Mouse (Mus musculus) forebrain, embryonic 10.5 days (tissue): ENCODE results near the gene Slc27a3. TPM values are rescaled to one million over a fixed set of nuclear protein-coding genes. Genes with fewer than 3 reads are reported as not detected.

Experiments
- DNase-seq: peaks from one replicate; pipeline ENCODE4 v3.0.0-alpha.2; 2017; ENCODE audit warnings: low spot score; ENCODE audit errors: extremely low spot score
- H3K27ac ChIP-seq: fragments of 300-500 bp; sonication (generic); 2 replicates; pipeline ENCODE4 v1.5.1; 2016; ENCODE audit warnings: mild to moderate bottlenecking
- H3K27me3 ChIP-seq: fragments of 300-500 bp; sonication (generic); 2 replicates; pipeline ENCODE4 v1.6.1; 2016; ENCODE audit warnings: mild to moderate bottlenecking; ENCODE audit not compliant: poor library complexity, severe bottlenecking
- H3K36me3 ChIP-seq: fragments of 300-500 bp; sonication (generic); replicated peaks from 2 replicates; pipeline ENCODE4 v1.6.1; 2016; ENCODE audit warnings: mild to moderate bottlenecking, moderate library complexity
- H3K4me1 ChIP-seq: fragments of 300-500 bp; sonication (generic); 2 replicates; pipeline ENCODE4 v1.6.1; 2016
- H3K4me3 ChIP-seq: fragments of 300-500 bp; sonication (generic); 2 replicates; pipeline ENCODE4 v1.5.1; 2016; ENCODE audit warnings: mild to moderate bottlenecking, moderate library complexity
- H3K9me3 ChIP-seq: fragments of 300-500 bp; sonication (generic); 2 replicates; pipeline ENCODE4 v1.6.1; 2016; ENCODE audit warnings: mild to moderate bottlenecking, moderate library complexity
- WGBS: fragments of 180-500 bp; shearing (Covaris S2); methylation state at CpG from one replicate; pipeline ENCODE4 v1.1.7; 2016; 5-methylcytosine and 5-hydroxymethylcytosine counted together
- polyA plus RNA-seq: library from polyadenylated mRNA; unstranded; fragments of >200 nt; fragmentation: Nextera tagmentation; extraction: Ambion mirVana; gene quantifications from 2 replicates; pipeline ENCODE4 v1.2.1, GENCODE M21; 2016

Slc27a3 gene
- polyA plus RNA-seq, 1 experiment from 2014 or later: 18.8 TPM

DNA sequence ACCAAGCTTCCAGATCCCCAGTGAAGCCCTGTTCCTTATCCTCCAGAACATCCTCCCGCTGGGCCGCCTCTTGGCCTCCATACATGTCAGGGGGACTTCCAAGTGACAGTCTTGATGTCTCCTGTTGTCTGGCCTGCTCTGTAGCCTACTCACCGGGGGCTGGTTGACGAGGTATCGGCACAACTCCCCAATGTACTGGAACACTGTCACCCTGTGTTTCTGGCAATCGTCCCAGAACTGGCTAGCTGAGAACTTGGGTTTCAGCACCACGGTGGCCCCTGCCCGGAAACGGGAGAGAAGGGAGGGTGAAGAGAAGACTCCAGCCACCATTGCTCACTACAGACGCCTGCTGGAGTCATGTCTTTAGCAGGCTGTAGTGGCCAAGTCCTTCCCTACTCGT is 2.3 kb downstream of the Slc27a3 start:
- Histone ChIP-seq H3K4me3 (no peak overlapping the region), H3K27ac (no peak overlapping the region), H3K9me3 (no peaks in the 10 kb centered on the region), H3K4me1 (peaks cover 62% of the 10 kb centered on the region), H3K36me3 (peaks cover 60% of the 10 kb centered on the region), H3K27me3 (peaks cover 28% of the 10 kb centered on the region)
- WGBS: 84% methylated on average over 11 of the region's 11 CpGs
- DNase-seq: no peak

DNA sequence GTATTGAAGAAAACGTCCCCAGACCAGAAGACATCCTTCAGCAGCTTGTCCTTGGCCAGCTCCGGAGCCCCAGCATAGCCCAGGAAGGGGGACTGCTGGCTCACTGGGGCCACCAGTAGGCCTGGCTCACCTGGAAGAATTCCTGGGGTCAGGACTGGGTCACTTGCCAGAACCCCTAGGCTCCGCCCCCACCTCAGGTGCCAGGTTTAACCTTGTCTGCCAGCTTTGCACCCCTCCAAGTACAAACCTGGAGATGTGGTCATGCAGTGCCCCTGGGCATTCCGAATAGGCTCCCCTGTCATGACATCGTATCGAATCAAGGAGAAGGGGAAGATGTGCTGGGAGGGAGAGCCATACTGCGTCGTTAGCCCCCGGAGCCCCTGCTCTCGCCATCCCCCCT is 2.9 kb downstream of the Slc27a3 start:
- no peak for DNase-seq
- H3K27me3 ChIP-seq: peaks cover 28% of the 10 kb centered on the region
- WGBS: 94% methylated on average over 10 of the region's 10 CpGs
- H3K4me3 ChIP-seq: no peak overlapping the region
- peaks cover 54% of the 10 kb centered on the region for H3K36me3 ChIP-seq
- H3K27ac ChIP-seq: no peak overlapping the region
- no peaks in the 10 kb centered on the region for H3K9me3 ChIP-seq
- peaks cover 62% of the 10 kb centered on the region for H3K4me1 ChIP-seq

DNA sequence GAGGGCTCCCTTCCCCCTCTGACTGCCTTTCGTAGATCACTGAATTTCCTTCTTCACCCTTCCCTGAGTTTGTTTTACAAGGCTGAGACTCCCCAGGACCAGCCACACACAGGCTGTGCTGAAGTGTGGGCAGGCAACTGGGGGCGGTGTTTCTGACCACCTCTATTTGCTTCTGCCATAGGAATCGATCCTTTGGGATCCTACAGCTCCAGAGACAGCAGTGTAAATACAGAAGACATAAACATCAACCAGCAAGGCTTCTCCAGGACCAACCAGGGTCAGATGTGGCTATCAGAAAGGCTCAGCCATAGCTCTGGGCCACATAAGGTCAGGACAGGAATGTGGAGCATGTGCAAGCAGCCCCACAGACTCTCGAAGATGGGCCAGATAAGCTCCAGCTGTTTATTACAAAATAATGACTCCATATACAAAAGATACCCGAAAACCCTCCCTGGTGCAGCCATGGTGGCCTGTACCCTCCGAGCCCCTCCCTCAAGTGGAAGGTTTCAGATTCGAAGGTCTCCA is 4.8 kb downstream of the Slc27a3 start:
- peak overlapping the region; percentile 15; the same call in 1 of the 2 replicates for H3K27ac ChIP-seq
- H3K4me3 ChIP-seq: no peak overlapping the region
- 78% methylated on average over 7 of the region's 7 CpGs for WGBS
- H3K27me3 ChIP-seq: peaks cover 18% of the 10 kb centered on the region
- no peaks in the 10 kb centered on the region for H3K9me3 ChIP-seq
- DNase-seq: no peak
- peaks cover 44% of the 10 kb centered on the region for H3K4me1 ChIP-seq
- H3K36me3 ChIP-seq: peaks cover 40% of the 10 kb centered on the region

DNA sequence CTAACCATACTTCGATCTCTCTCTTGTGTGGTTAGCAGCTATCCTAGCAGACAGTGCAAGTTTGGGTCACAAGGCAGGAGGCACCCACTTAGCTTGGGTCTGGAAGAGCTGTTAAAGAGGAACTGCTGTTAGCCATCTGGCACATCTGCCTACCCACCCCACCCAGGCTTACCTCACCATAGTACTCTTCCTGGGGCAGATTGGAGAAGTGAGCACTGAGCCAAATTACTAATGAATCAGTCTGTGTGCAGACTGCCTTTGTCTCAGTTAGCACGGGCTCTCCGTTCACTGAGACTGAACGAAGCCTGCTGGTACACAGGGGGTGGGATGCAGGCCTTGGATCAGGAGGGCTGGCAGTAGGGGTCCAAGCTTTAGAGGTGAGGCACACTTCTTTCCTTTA is 6.0 kb downstream of the Slc27a3 start:
- no peak overlapping the region for H3K4me3 ChIP-seq
- no peaks in the 10 kb centered on the region for H3K9me3 ChIP-seq
- H3K27ac ChIP-seq: no peak overlapping the region
- peaks cover 32% of the 10 kb centered on the region for H3K4me1 ChIP-seq
- H3K36me3 ChIP-seq: peaks cover 40% of the 10 kb centered on the region
- no peak for DNase-seq
- 84% methylated on average over 4 of the region's 4 CpGs for WGBS
- H3K27me3 ChIP-seq: peaks cover 9% of the 10 kb centered on the region; the same call in 1 of the 2 replicates

DNA sequence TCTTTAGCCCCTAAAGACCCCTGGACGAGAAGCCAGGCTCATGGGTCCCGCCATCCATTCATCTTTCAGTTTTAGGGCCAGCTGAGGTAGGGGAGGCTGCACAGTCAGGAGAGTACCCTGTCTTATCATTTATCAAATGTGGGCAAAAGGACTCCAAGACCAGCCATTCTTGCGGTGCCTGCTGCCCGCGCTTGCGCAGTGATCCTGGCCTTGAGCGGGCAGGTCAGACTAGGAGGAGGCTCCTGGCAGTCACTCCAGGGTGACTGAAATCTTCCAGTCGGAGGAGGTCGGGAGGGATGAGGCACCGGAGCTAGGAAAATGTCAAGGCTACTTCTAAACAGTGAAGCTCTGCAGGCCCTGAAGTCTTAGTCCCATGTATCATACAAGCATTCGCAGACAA is 8.0 kb downstream of the Slc27a3 start:
- H3K4me3 ChIP-seq: no peak overlapping the region
- no peaks in the 10 kb centered on the region for H3K27me3 ChIP-seq
- peaks cover 27% of the 10 kb centered on the region for H3K36me3 ChIP-seq
- no peak for DNase-seq
- 80% methylated on average over 11 of the region's 11 CpGs for WGBS
- peaks cover 17% of the 10 kb centered on the region for H3K4me1 ChIP-seq
- H3K9me3 ChIP-seq: no peaks in the 10 kb centered on the region
- no peak overlapping the region for H3K27ac ChIP-seq

DNA sequence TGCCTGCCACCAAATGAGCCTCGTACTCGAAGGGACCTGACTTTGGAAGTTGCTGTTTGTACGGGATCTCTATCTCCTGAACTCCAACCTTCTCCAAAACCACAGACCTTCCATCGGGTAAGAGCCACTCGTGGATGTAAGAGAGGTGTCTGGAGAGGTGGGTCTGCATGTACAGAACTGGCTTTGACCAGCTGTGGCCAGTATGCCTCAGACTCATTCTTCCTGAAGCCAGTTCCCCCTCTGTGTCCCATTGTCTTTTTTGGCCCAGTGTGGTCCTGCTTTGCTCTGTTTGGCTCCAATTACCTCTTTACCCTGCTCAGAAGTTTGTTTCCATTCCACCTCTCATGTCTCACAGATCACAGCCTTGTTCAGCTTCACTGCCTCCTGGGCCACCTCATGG is 11.2 kb downstream of the Slc27a3 start:
- Histone ChIP-seq H3K9me3 (no peaks in the 10 kb centered on the region), H3K36me3 (no peaks in the 10 kb centered on the region), H3K27ac (no peak overlapping the region), H3K4me3 (no peak overlapping the region), H3K27me3 (no peaks in the 10 kb centered on the region), H3K4me1 (peaks cover 16% of the 10 kb centered on the region)
- WGBS: 86% methylated on average over 5 of the region's 5 CpGs
- DNase-seq: no peak

DNA sequence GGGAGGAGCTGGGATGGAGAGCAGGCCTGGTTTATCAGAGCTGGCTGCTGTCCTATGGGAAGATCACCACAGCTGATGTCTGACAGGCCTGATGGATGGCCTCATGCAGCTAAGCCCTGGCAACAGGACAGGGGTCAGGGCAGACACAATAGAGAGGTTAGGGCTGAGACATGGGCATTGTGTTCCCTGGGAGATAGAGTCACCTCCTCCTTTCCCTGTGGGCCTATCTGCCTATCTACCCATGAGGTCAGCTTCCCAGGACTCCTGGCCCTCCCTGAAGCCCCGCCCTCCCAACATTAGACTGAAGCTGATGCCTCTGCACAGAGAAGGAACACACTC is 13.5 kb downstream of the Slc27a3 start:
- H3K9me3 ChIP-seq: no peaks in the 10 kb centered on the region
- peaks cover 16% of the 10 kb centered on the region for H3K4me1 ChIP-seq
- DNase-seq: no peak
- no peak overlapping the region; the same call in 1 of the 2 replicates for H3K4me3 ChIP-seq
- H3K27ac ChIP-seq: peak overlapping the region; percentile 52
- 64% methylated on average over 1 of the region's 1 CpGs for WGBS
- H3K36me3 ChIP-seq: no peaks in the 10 kb centered on the region
- H3K27me3 ChIP-seq: no peaks in the 10 kb centered on the region

DNA sequence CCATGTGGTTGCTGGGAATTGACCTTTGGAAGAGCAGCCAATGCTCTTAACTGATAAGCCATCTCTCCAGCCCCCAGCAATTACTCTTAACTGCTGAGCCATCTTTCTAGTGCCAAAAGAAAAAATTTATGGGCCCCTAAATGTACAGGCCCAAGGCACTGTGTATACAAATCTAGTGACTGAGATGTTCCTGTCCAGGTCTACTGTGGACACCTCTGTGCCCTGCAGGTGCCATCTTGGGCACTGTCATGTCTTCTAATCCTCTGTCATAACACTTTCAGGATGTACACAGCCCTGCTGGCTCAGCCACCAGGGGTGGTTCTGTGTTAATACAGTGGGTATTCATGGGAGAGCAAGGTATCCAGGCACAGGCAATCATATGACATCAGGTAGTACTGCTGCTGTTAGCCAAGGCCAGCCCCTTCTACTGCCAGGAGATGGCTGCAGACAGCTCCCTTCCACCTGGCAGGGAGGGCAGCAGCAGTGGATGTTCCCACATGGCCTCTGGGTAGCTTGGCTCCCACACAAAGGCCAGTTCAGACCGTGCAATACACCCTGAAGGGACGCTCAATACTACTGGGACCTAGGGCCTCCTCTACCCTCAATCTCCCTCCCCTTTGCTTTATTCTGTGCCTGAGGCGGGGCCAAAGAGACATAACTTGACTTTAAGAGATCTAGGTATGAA is 14.0 kb downstream of the Slc27a3 start:
- Histone ChIP-seq H3K4me3 (no peak overlapping the region), H3K4me1 (peaks cover 16% of the 10 kb centered on the region), H3K9me3 (no peaks in the 10 kb centered on the region), H3K27ac (peak overlapping the region; percentile 52), H3K36me3 (no peaks in the 10 kb centered on the region), H3K27me3 (no peaks in the 10 kb centered on the region)
- no peak for DNase-seq
- WGBS: 40% methylated on average over 3 of the region's 3 CpGs

DNA sequence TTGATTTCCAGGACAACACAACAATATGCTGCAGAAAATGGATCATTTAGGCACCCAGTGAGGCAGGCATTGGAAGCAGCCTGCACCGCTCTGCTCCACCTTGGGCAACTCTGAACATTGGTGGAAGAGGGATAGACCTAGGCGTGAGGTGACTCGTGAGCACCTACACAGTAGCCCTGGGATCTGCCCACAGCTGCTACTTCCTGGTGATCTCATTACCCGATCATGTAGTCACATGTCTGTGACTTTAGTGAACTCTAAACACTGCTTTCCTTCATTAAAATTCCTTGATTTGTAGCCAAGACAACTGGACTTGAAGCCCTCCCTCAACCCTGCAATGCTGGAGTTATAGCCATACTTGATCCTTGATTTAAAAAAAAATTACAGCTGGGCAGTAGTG is 15.4 kb downstream of the Slc27a3 start:
- Histone ChIP-seq H3K4me1 (peaks cover 16% of the 10 kb centered on the region), H3K27me3 (no peaks in the 10 kb centered on the region), H3K36me3 (no peaks in the 10 kb centered on the region), H3K27ac (no peak overlapping the region), H3K4me3 (no peak overlapping the region), H3K9me3 (no peaks in the 10 kb centered on the region)
- 89% methylated on average over 4 of the region's 4 CpGs for WGBS
- DNase-seq: no peak

DNA sequence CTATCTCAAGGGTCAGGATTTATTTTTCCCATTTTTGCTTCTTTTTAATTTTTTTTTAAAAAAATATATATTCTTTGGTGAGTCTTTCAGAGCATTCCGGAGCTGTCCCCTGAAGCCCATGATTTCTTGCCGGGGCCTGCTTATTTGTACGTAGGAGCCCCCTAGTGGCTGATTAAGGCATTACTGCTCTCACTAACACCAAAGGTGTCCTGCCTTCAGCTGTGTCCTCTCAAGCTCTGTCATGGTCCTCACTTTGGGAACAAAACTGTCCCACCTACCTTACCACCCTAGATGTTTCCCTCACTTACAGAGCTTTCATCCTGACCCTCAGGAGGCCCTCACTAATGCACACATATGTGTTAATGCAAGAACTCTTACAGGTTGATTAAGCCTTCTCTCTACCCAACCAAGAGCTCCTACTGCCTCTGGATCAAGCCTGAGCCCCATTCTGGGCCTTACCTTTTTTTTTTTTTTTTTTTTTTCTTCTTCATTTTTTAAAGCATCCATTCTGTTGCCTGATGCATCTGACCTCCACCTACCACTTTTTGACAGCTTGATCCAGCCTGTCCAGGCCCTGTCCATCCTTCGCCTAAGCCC is 16.2 kb downstream of the Slc27a3 start:
- Histone ChIP-seq H3K9me3 (no peaks in the 10 kb centered on the region), H3K4me3 (no peak overlapping the region), H3K27ac (no peak overlapping the region), H3K4me1 (peaks cover 16% of the 10 kb centered on the region), H3K27me3 (no peaks in the 10 kb centered on the region), H3K36me3 (no peaks in the 10 kb centered on the region)
- 32% methylated on average over 4 of the region's 4 CpGs for WGBS
- peak; percentile 75 for DNase-seq

DNA sequence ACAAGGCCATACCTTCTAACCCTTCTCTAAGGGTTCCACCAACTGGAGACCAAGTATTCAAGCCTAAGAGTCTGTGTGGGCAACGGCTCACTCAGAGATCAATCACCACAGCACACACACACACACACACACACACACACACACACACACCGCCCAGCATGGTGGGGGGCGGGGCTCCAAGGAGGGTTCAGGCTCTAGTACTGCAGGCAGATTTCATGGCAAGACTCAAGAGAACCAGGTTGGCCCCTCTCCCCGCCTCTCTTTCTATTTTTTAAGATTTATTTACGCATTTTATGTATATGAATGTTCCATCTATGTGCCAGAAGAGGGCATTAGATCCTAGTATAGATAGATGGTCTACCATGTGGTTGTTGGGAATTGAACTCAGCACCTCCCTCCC is 16.9 kb downstream of the Slc27a3 start:
- DNase-seq: no peak
- no peaks in the 10 kb centered on the region for H3K36me3 ChIP-seq
- no peak overlapping the region for H3K4me3 ChIP-seq
- H3K27ac ChIP-seq: no peak overlapping the region
- no peaks in the 10 kb centered on the region for H3K9me3 ChIP-seq
- peaks cover 11% of the 10 kb centered on the region for H3K4me1 ChIP-seq
- WGBS: 67% methylated on average over 5 of the region's 5 CpGs
- H3K27me3 ChIP-seq: no peaks in the 10 kb centered on the region

DNA sequence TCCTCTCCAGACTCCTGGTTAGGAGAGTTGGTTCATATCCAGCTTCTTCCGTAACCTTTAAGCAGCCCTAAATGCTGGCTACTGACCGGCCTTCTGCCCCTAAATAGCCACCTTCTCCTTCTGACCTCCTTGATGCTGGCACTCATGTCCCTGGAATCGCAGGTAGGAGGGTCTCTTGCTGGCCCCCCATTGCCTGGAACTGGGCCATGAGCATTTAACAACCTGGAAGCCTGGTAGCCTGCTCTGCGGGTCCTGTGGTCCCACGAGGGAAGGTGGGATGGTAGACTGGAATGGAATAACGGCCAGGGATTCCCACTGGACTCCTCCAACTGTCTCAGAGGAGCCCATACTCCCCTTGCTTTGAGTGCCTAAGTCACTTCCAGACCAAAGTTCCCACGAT is 17.9 kb downstream of the Slc27a3 start:
- no peaks in the 10 kb centered on the region for H3K36me3 ChIP-seq
- peaks cover 11% of the 10 kb centered on the region for H3K4me1 ChIP-seq
- H3K27me3 ChIP-seq: no peaks in the 10 kb centered on the region
- no peak for DNase-seq
- WGBS: 80% methylated on average over 7 of the region's 7 CpGs
- no peak overlapping the region for H3K4me3 ChIP-seq
- H3K9me3 ChIP-seq: no peaks in the 10 kb centered on the region
- no peak overlapping the region for H3K27ac ChIP-seq

DNA sequence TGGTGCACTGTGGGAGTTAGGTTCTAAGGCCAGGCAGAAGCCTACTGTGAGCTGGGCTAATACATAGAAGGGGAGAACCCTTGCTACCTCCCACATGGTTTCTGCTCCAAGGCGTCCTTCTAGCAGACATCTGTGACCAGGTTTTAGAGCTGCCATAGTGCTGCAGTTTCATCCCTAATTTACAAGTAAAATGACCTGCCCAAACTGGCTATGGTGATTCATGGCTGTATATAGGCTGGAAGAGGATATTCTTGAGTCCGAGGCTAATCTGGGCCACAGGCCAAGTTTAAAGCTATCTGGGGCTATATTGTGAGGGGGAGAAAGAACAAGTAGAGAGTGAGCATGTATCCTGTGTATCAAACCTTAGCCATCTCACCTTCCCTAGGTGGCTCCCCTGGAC is 20.7 kb downstream of the Slc27a3 start:
- H3K27ac ChIP-seq: no peak overlapping the region
- WGBS: 66% methylated on average over 2 of the region's 2 CpGs
- no peaks in the 10 kb centered on the region for H3K27me3 ChIP-seq
- DNase-seq: no peak
- H3K4me3 ChIP-seq: no peak overlapping the region
- H3K4me1 ChIP-seq: no peaks in the 10 kb centered on the region
- no peaks in the 10 kb centered on the region for H3K9me3 ChIP-seq
- H3K36me3 ChIP-seq: 0 out of 2 replicates have a peak, but pooled peaks cover 4% of the 10 kb centered on the region
